Mouse (Mus musculus): ENCODE data around the gene Plekha7. TPM values are rescaled to one million over a fixed set of nuclear protein-coding genes. Genes with fewer than 3 reads are reported as not detected.

The Plekha7 gene
- polyA plus RNA-seq, 1 experiment from 2014 or later = 21.4 TPM

DNA sequence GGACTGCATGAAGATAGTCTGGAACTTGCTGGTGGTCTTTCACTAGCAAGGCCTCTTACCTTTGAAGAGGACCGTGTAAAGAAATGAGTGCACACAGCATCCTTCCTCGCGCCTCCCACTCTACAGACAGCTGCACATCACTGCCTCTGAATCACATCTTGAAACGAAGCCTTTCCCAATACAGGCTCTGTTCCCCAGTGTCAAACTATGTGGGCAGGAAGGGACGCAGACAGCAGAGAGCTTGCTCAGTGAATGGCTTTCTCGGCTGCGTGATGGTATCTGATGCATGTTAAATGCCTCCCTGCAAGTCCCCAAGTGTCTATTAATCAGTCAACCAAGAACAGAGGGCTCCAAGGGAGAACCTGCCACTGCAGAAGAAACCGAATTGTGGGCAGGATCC lies 99.3 kb downstream of the Plekha7 start:
- no peak overlapping the region for H3K27ac ChIP-seq
- peaks cover 6% of the 10 kb centered on the region for H3K4me1 ChIP-seq (replicated peaks)
- H3K4me3 ChIP-seq (replicated peaks) = no peak overlapping the region
- no peaks in the 10 kb centered on the region for H3K36me3 ChIP-seq
- H3K9me3 ChIP-seq = no peaks in the 10 kb centered on the region
- no peaks in the 10 kb centered on the region for H3K27me3 ChIP-seq (replicated peaks)
- no peak for ATAC-seq
- H3K4me2 ChIP-seq (replicated peaks) = no peak overlapping the region
- 59% methylated on average over 8 of the region's 8 CpGs for WGBS
- no peak overlapping the region for H3K9ac ChIP-seq

DNA sequence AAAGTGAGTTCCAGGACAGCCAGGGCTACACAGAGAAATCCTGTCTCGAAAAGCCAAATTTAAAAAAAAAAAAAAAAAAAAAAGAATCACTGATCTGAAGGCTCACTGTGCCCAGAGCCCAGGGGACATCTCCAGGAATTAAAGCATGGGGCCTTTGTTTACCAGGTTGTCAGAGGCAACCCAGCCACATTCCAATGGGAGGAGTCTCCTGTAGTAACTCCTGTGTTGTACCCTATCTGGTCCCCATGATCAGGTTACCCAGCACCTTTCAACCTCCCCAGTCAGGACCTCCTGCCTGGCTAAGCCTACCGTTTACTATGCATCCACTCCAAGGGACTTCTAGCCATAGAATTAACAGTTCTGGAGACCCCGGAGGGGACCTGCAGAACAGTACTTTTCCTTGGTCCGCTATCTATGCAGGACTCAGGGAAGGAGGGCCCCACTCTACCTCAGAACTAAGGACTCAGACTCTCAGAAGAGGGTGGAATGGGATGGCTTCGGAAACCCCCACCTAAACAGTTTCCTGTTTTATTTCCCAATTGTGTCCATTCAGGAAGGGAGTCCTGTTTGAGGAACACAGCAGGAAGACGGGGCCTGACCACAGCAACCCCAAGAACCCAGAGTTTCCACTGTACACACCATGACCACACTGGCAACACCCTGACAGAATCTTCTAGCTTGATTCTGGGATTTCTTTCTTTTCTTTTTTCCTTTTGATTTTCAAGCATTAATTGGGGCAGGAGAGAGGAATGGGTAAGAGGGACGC lies 101.2 kb downstream of the Plekha7 start:
- Histone ChIP-seq H3K4me3 (replicated peaks) (no peak overlapping the region), H3K36me3 (no peaks in the 10 kb centered on the region), H3K27me3 (replicated peaks) (no peaks in the 10 kb centered on the region), H3K9me3 (no peaks in the 10 kb centered on the region), H3K27ac (no peak overlapping the region), H3K9ac (no peak overlapping the region), H3K4me2 (replicated peaks) (no peak overlapping the region), H3K4me1 (replicated peaks) (peaks cover 10% of the 10 kb centered on the region)
- WGBS = 51% methylated on average over 7 of the region's 7 CpGs
- no peak for ATAC-seq

GRCm38 (mm10) chr7:116205451-116205850 lies 102.7 kb downstream of the Plekha7 start:
- Histone ChIP-seq H3K9me3 (no peaks in the 10 kb centered on the region), H3K4me2 (replicated peaks) (no peak overlapping the region), H3K27ac (no peak overlapping the region), H3K9ac (no peak overlapping the region), H3K4me3 (replicated peaks) (no peak overlapping the region), H3K4me1 (replicated peaks) (peaks cover 11% of the 10 kb centered on the region), H3K27me3 (replicated peaks) (no peaks in the 10 kb centered on the region), H3K36me3 (no peaks in the 10 kb centered on the region)
- ATAC-seq = no peak
- WGBS = 57% methylated on average over 2 of the region's 2 CpGs

GRCm38 (mm10) chr7:116202033-116202681 lies 106.0 kb downstream of the Plekha7 start:
- Histone ChIP-seq H3K27ac (peak overlapping the region; percentile 73), H3K4me1 (replicated peaks) (peaks cover 23% of the 10 kb centered on the region), H3K27me3 (replicated peaks) (no peaks in the 10 kb centered on the region), H3K4me2 (replicated peaks) (peak overlapping the region; percentile 41), H3K36me3 (no peaks in the 10 kb centered on the region), H3K9ac (no peak overlapping the region), H3K4me3 (replicated peaks) (no peak overlapping the region), H3K9me3 (no peaks in the 10 kb centered on the region)
- ATAC-seq = peak; percentile 67
- whole genome bisulfite sequencing = 46% methylated on average over 10 of the region's 10 CpGs

- peaks cover 30% of the 10 kb centered on the region for H3K4me1 ChIP-seq (replicated peaks)
- no peak for ATAC-seq
- no peak overlapping the region for H3K4me2 ChIP-seq (replicated peaks)
- H3K27ac ChIP-seq = no peak overlapping the region
- H3K27me3 ChIP-seq (replicated peaks) = no peaks in the 10 kb centered on the region
- H3K36me3 ChIP-seq = no peaks in the 10 kb centered on the region
- H3K9ac ChIP-seq = no peak overlapping the region
- WGBS = 79% methylated on average over 1 of the region's 1 CpGs
- H3K9me3 ChIP-seq = no peaks in the 10 kb centered on the region
- H3K4me3 ChIP-seq (replicated peaks) = no peak overlapping the region
These were observed 107.2 kb downstream of the Plekha7 start for GRCm38 (mm10) chr7:116200951-116201351.

GRCm38 (mm10) chr7:116200544-116200943 lies 107.6 kb downstream of the Plekha7 start:
- WGBS = 71% methylated on average over 2 of the region's 2 CpGs
- no peak overlapping the region for H3K4me2 ChIP-seq (replicated peaks)

DNA sequence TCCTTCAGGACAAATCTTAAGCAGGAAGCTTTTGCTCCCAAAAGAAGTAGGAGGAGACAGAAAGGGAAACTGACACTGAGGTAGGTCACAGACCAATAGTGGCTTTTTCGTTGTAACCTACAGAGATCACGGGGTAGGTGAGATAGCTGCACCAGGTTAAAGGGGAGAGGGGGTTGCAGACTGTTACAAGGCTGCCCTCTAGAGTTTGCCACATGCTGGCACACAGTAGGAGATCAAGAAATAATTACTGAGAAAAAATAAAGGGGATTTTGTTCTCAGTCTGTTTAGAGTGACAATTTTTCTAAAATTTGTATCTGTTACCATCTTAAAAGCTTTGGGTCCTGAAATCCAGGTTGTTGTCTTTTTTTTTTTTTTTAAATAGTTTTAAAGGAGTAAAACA lies 109.3 kb downstream of the Plekha7 start:
- H3K36me3 ChIP-seq = no peaks in the 10 kb centered on the region
- no peak overlapping the region for H3K9ac ChIP-seq
- H3K9me3 ChIP-seq = no peaks in the 10 kb centered on the region
- 34% methylated on average over 2 of the region's 2 CpGs for WGBS
- peak; percentile 13; the same call in 1 of the 2 replicates for ATAC-seq
- no peak overlapping the region for H3K4me2 ChIP-seq (replicated peaks)
- peaks cover 37% of the 10 kb centered on the region for H3K4me1 ChIP-seq (replicated peaks)
- H3K27me3 ChIP-seq (replicated peaks) = no peaks in the 10 kb centered on the region
- H3K27ac ChIP-seq = peak overlapping the region; percentile 42
- H3K4me3 ChIP-seq (replicated peaks) = no peak overlapping the region

More at GRCm38 (mm10) chr7:116200544-116200943, 107.6 kb downstream of the Plekha7 start:
- ATAC-seq = no peak
- Histone ChIP-seq H3K27me3 (replicated peaks) (no peaks in the 10 kb centered on the region), H3K27ac (no peak overlapping the region), H3K36me3 (no peaks in the 10 kb centered on the region), H3K9ac (no peak overlapping the region), H3K4me3 (replicated peaks) (no peak overlapping the region), H3K9me3 (no peaks in the 10 kb centered on the region), H3K4me1 (replicated peaks) (peaks cover 30% of the 10 kb centered on the region)

DNA sequence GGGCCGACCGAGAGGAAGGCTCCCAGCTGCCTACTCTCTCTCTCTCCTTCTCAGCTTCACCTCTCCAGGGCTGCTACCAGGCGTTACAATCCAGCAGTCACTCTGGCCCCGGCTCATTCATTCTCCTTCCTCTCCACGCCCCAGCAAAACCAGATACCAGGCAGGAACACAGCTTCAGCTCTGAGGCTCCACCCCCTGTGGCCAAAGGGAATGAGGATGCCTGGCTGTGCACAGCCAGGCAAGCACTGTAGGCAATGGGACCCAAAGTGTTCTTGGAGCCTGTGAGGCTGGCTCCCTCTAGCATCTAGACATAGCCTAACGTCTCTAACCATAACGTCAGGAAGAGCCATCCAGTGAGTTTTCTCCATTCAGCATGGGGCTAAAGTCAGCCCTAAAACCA lies 109.8 kb downstream of the Plekha7 start:
- Histone ChIP-seq H3K27me3 (replicated peaks) (no peaks in the 10 kb centered on the region), H3K27ac (peak overlapping the region; percentile 42), H3K4me2 (replicated peaks) (peak overlapping the region; percentile 47), H3K9ac (no peak overlapping the region), H3K36me3 (no peaks in the 10 kb centered on the region), H3K4me1 (replicated peaks) (peaks cover 40% of the 10 kb centered on the region), H3K4me3 (replicated peaks) (peak overlapping the region; percentile 16; the same call in 1 of the 2 replicates), H3K9me3 (no peaks in the 10 kb centered on the region)
- WGBS = 8% methylated on average over 7 of the region's 7 CpGs
- ATAC-seq = peak; percentile 72

GRCm38 (mm10) chr7:116196974-116197679 lies 111.0 kb downstream of the Plekha7 start:
- peak overlapping the region; percentile 6; the same call in 1 of the 2 replicates for H3K4me3 ChIP-seq (replicated peaks)
- no peak overlapping the region for H3K9ac ChIP-seq
- H3K36me3 ChIP-seq = no peaks in the 10 kb centered on the region
- 39% methylated on average over 8 of the region's 8 CpGs for WGBS
- peak overlapping the region; percentile 64 for H3K27ac ChIP-seq
- peak; percentile 79 for ATAC-seq
- no peaks in the 10 kb centered on the region for H3K9me3 ChIP-seq
- no peaks in the 10 kb centered on the region for H3K27me3 ChIP-seq (replicated peaks)
- H3K4me1 ChIP-seq (replicated peaks) = peaks cover 35% of the 10 kb centered on the region
- H3K4me2 ChIP-seq (replicated peaks) = peak overlapping the region; percentile 47

- no peak for ATAC-seq
- Histone ChIP-seq H3K9ac (no peak overlapping the region), H3K4me1 (replicated peaks) (peaks cover 35% of the 10 kb centered on the region), H3K4me3 (replicated peaks) (no peak overlapping the region), H3K9me3 (no peaks in the 10 kb centered on the region), H3K4me2 (replicated peaks) (no peak overlapping the region), H3K36me3 (no peaks in the 10 kb centered on the region), H3K27me3 (replicated peaks) (no peaks in the 10 kb centered on the region), H3K27ac (no peak overlapping the region)
- WGBS = 79% methylated on average over 7 of the region's 7 CpGs
These were observed 113.2 kb downstream of the Plekha7 start for GRCm38 (mm10) chr7:116194996-116195395.

GRCm38 (mm10) chr7:116192966-116193365 lies 115.2 kb downstream of the Plekha7 start:
- peaks cover 32% of the 10 kb centered on the region for H3K4me1 ChIP-seq (replicated peaks)
- no peaks in the 10 kb centered on the region for H3K9me3 ChIP-seq
- H3K27ac ChIP-seq = no peak overlapping the region
- H3K9ac ChIP-seq = no peak overlapping the region
- no peak overlapping the region for H3K4me2 ChIP-seq (replicated peaks)
- 83% methylated on average over 7 of the region's 7 CpGs for WGBS
- no peak overlapping the region for H3K4me3 ChIP-seq (replicated peaks)
- 0 out of 2 replicates have a peak, but pooled peaks cover 1% of the 10 kb centered on the region for H3K36me3 ChIP-seq
- ATAC-seq = no peak
- H3K27me3 ChIP-seq (replicated peaks) = no peaks in the 10 kb centered on the region

DNA sequence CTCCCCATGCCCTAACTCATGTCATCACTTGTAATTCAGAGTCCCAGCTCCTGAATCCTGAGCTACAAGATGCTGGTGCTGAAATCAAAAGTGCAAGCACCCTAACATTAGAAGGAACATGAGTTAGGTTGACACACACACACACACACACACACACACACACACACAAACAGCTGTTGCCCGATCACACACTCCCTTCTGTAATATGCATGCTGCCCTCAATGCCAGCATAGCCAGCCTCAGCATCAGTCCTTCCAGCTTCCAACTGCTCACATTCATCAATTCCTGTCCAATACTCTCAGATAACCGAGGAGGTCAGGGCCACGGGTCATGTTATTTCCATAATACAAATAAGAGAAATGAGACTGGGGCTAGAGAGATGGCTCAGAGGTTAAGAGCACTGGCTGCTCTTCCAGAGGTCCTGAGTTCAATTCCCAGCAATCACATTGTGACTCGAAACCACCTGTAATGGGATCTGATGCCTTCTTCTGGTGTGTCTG lies 116.0 kb downstream of the Plekha7 start:
- Histone ChIP-seq H3K4me3 (replicated peaks) (no peak overlapping the region), H3K27me3 (replicated peaks) (no peaks in the 10 kb centered on the region), H3K4me1 (replicated peaks) (peaks cover 26% of the 10 kb centered on the region; the same call in 1 of the 2 replicates), H3K9ac (no peak overlapping the region), H3K36me3 (0 out of 2 replicates have a peak, but pooled peaks cover 3% of the 10 kb centered on the region), H3K4me2 (replicated peaks) (no peak overlapping the region), H3K9me3 (no peaks in the 10 kb centered on the region), H3K27ac (no peak overlapping the region)
- no peak for ATAC-seq
- 48% methylated on average over 4 of the region's 4 CpGs for WGBS

All from intestine, embryonic 15.5 days (tissue).